Mouse (Mus musculus): ENCODE measurements at regions not wholly inside any gene's neighbourhood (a gene's known extent, or its start where the extent isn't known, plus 50 kb on each side); places are given as distances from the start of the nearest gene placed in this dataset.

- Histone ChIP-seq H3K27ac (ENCODE audit: low read length) (no peak overlapping the region), H3K27me3 (ENCODE audit: control insufficient read depth, insufficient read depth, low read length) (no peaks in the 10 kb centered on the region), H3K9ac (replicated peaks; ENCODE audit: low read depth, low read length) (no peak overlapping the region), H3K9me3 (ENCODE audit: control insufficient read depth, low read depth, low read length) (no peaks in the 10 kb centered on the region), H3K4me1 (ENCODE audit: control insufficient read depth, insufficient read depth, low read length) (peaks cover 8% of the 10 kb centered on the region; the same call in 1 of the 2 replicates), H3K4me3 (ENCODE audit: low read depth, low read length) (no peak overlapping the region), H3K36me3 (ENCODE audit: control insufficient read depth, insufficient read depth, low read length) (no peaks in the 10 kb centered on the region), H3K4me2 (replicated peaks; ENCODE audit: low read depth, low read length) (no peak overlapping the region)
- WGBS: 72% methylated on average over 4 of the region's 4 CpGs
- no peak for ATAC-seq (ENCODE audit: insufficient number of reproducible peaks, insufficient read depth, low FRiP score, low read depth)
Measured at GRCm38 (mm10) chr14:86490826-86491225, 650.2 kb downstream of the Diaph3 start.

- H3K4me2 ChIP-seq (replicated peaks; ENCODE audit: low read depth, low read length): no peak overlapping the region
- 38% methylated on average over 13 of the region's 13 CpGs for WGBS
- no peak for ATAC-seq (ENCODE audit: insufficient number of reproducible peaks, insufficient read depth, low FRiP score, low read depth)
Measured at GRCm38 (mm10) chr14:86489872-86490631, 651.0 kb downstream of the Diaph3 start.

GRCm38 (mm10) chr14:86489044-86489816 lies 651.8 kb downstream of the Diaph3 start:
- no peaks in the 10 kb centered on the region for H3K27me3 ChIP-seq (ENCODE audit: control insufficient read depth, insufficient read depth, low read length)
- H3K36me3 ChIP-seq (ENCODE audit: control insufficient read depth, insufficient read depth, low read length): no peaks in the 10 kb centered on the region
- H3K27ac ChIP-seq (ENCODE audit: low read length): no peak overlapping the region; the same call in 1 of the 2 replicates
- no peaks in the 10 kb centered on the region for H3K9me3 ChIP-seq (ENCODE audit: control insufficient read depth, low read depth, low read length)
- peaks cover 8% of the 10 kb centered on the region; the same call in 1 of the 2 replicates for H3K4me1 ChIP-seq (ENCODE audit: control insufficient read depth, insufficient read depth, low read length)
- no peak for ATAC-seq (ENCODE audit: insufficient number of reproducible peaks, insufficient read depth, low FRiP score, low read depth)
- H3K4me2 ChIP-seq (replicated peaks; ENCODE audit: low read depth, low read length): no peak overlapping the region
- no peak overlapping the region for H3K9ac ChIP-seq (replicated peaks; ENCODE audit: low read depth, low read length)
- 72% methylated on average over 16 of the region's 16 CpGs for WGBS
- H3K4me3 ChIP-seq (ENCODE audit: low read depth, low read length): no peak overlapping the region

More at GRCm38 (mm10) chr14:86489872-86490631, 651.0 kb downstream of the Diaph3 start:
- Histone ChIP-seq H3K27ac (ENCODE audit: low read length) (no peak overlapping the region; the same call in 1 of the 2 replicates), H3K9ac (replicated peaks; ENCODE audit: low read depth, low read length) (no peak overlapping the region), H3K9me3 (ENCODE audit: control insufficient read depth, low read depth, low read length) (no peaks in the 10 kb centered on the region), H3K27me3 (ENCODE audit: control insufficient read depth, insufficient read depth, low read length) (no peaks in the 10 kb centered on the region), H3K4me3 (ENCODE audit: low read depth, low read length) (no peak overlapping the region), H3K36me3 (ENCODE audit: control insufficient read depth, insufficient read depth, low read length) (no peaks in the 10 kb centered on the region), H3K4me1 (ENCODE audit: control insufficient read depth, insufficient read depth, low read length) (peaks cover 8% of the 10 kb centered on the region; the same call in 1 of the 2 replicates)

- H3K27ac ChIP-seq (ENCODE audit: low read length): no peak overlapping the region
- no peak for ATAC-seq (ENCODE audit: insufficient number of reproducible peaks, insufficient read depth, low FRiP score, low read depth)
- H3K9ac ChIP-seq (replicated peaks; ENCODE audit: low read depth, low read length): no peak overlapping the region
- WGBS: 48% methylated on average over 8 of the region's 8 CpGs
- H3K4me1 ChIP-seq (ENCODE audit: control insufficient read depth, insufficient read depth, low read length): peaks cover 8% of the 10 kb centered on the region; the same call in 1 of the 2 replicates
- H3K36me3 ChIP-seq (ENCODE audit: control insufficient read depth, insufficient read depth, low read length): no peaks in the 10 kb centered on the region
- H3K4me2 ChIP-seq (replicated peaks; ENCODE audit: low read depth, low read length): no peak overlapping the region
- no peak overlapping the region for H3K4me3 ChIP-seq (ENCODE audit: low read depth, low read length)
- no peaks in the 10 kb centered on the region for H3K27me3 ChIP-seq (ENCODE audit: control insufficient read depth, insufficient read depth, low read length)
- H3K9me3 ChIP-seq (ENCODE audit: control insufficient read depth, low read depth, low read length): no peaks in the 10 kb centered on the region
Measured at GRCm38 (mm10) chr14:86487285-86487897, 653.6 kb downstream of the Diaph3 start.

- H3K27me3 ChIP-seq (ENCODE audit: control insufficient read depth, insufficient read depth, low read length): no peaks in the 10 kb centered on the region
- no peak for ATAC-seq (ENCODE audit: insufficient number of reproducible peaks, insufficient read depth, low FRiP score, low read depth)
- no peak overlapping the region for H3K27ac ChIP-seq (ENCODE audit: low read length)
- no peak overlapping the region for H3K4me3 ChIP-seq (ENCODE audit: low read depth, low read length)
- H3K36me3 ChIP-seq (ENCODE audit: control insufficient read depth, insufficient read depth, low read length): no peaks in the 10 kb centered on the region
- no peaks in the 10 kb centered on the region for H3K9me3 ChIP-seq (ENCODE audit: control insufficient read depth, low read depth, low read length)
- H3K4me1 ChIP-seq (ENCODE audit: control insufficient read depth, insufficient read depth, low read length): no peaks in the 10 kb centered on the region
- H3K9ac ChIP-seq (replicated peaks; ENCODE audit: low read depth, low read length): no peak overlapping the region
- H3K4me2 ChIP-seq (replicated peaks; ENCODE audit: low read depth, low read length): no peak overlapping the region
- WGBS: 76% methylated on average over 5 of the region's 5 CpGs
Measured at GRCm38 (mm10) chr14:86484247-86484646, 656.8 kb downstream of the Diaph3 start.

GRCm38 (mm10) chr14:86473604-86474003 lies 667.4 kb downstream of the Diaph3 start:
- no peak for ATAC-seq (ENCODE audit: insufficient number of reproducible peaks, insufficient read depth, low FRiP score, low read depth)
- 91% methylated on average over 1 of the region's 1 CpGs for WGBS
- Histone ChIP-seq H3K4me1 (ENCODE audit: control insufficient read depth, insufficient read depth, low read length) (no peaks in the 10 kb centered on the region), H3K27me3 (ENCODE audit: control insufficient read depth, insufficient read depth, low read length) (no peaks in the 10 kb centered on the region), H3K27ac (ENCODE audit: low read length) (no peak overlapping the region), H3K4me3 (ENCODE audit: low read depth, low read length) (no peak overlapping the region), H3K4me2 (replicated peaks; ENCODE audit: low read depth, low read length) (no peak overlapping the region), H3K9ac (replicated peaks; ENCODE audit: low read depth, low read length) (no peak overlapping the region), H3K36me3 (ENCODE audit: control insufficient read depth, insufficient read depth, low read length) (no peaks in the 10 kb centered on the region), H3K9me3 (ENCODE audit: control insufficient read depth, low read depth, low read length) (no peaks in the 10 kb centered on the region)

- no peak for ATAC-seq (ENCODE audit: insufficient number of reproducible peaks, insufficient read depth, low FRiP score, low read depth)
- no peaks in the 10 kb centered on the region for H3K36me3 ChIP-seq (ENCODE audit: control insufficient read depth, insufficient read depth, low read length)
- H3K9ac ChIP-seq (replicated peaks; ENCODE audit: low read depth, low read length): no peak overlapping the region
- H3K4me2 ChIP-seq (replicated peaks; ENCODE audit: low read depth, low read length): no peak overlapping the region
- no peak overlapping the region for H3K4me3 ChIP-seq (ENCODE audit: low read depth, low read length)
- 41% methylated on average over 4 of the region's 4 CpGs for WGBS
- H3K27me3 ChIP-seq (ENCODE audit: control insufficient read depth, insufficient read depth, low read length): no peaks in the 10 kb centered on the region
- no peaks in the 10 kb centered on the region for H3K9me3 ChIP-seq (ENCODE audit: control insufficient read depth, low read depth, low read length)
- H3K27ac ChIP-seq (ENCODE audit: low read length): no peak overlapping the region
- no peaks in the 10 kb centered on the region for H3K4me1 ChIP-seq (ENCODE audit: control insufficient read depth, insufficient read depth, low read length)
Measured at GRCm38 (mm10) chr14:86470462-86470861, 670.6 kb downstream of the Diaph3 start.

- Histone ChIP-seq H3K4me2 (replicated peaks; ENCODE audit: low read depth, low read length) (no peak overlapping the region), H3K9ac (replicated peaks; ENCODE audit: low read depth, low read length) (no peak overlapping the region), H3K9me3 (ENCODE audit: control insufficient read depth, low read depth, low read length) (no peaks in the 10 kb centered on the region), H3K4me3 (ENCODE audit: low read depth, low read length) (no peak overlapping the region), H3K27me3 (ENCODE audit: control insufficient read depth, insufficient read depth, low read length) (no peaks in the 10 kb centered on the region), H3K27ac (ENCODE audit: low read length) (no peak overlapping the region), H3K4me1 (ENCODE audit: control insufficient read depth, insufficient read depth, low read length) (no peaks in the 10 kb centered on the region), H3K36me3 (ENCODE audit: control insufficient read depth, insufficient read depth, low read length) (no peaks in the 10 kb centered on the region)
- no peak for ATAC-seq (ENCODE audit: insufficient number of reproducible peaks, insufficient read depth, low FRiP score, low read depth)
- WGBS: 30% methylated on average over 8 of the region's 8 CpGs
Measured at GRCm38 (mm10) chr14:86467886-86468463, 673.1 kb downstream of the Diaph3 start.

All from stomach, embryonic 14.5 days (tissue).